In genomic region chr9:115637114-115637513, GRCm38 (mm10) we compare ENCODE assay signal across 15 mouse cellular contexts.
DNase-seq lines count a peak whose midpoint lies in the region; ATAC-seq lines count a peak whose summit lies in the region.
"Had no signal": no experiment of that assay in that cellular context is flagged by ENCODE, and none has a peak within 500 bp of the region (broad histone marks: within the 10 kb centered on the region; RNA-seq: fewer than 3 reads in every experiment).

No protein-coding gene starts in this region.

- no peak for ATAC-seq in megakaryocyte, adult 5-6 weeks (ENCODE audit: poor library complexity, severe bottlenecking)
- ATAC-seq: forebrain, embryonic 14.5 days; intestine, embryonic 15.5 days; liver, embryonic 12.5 days had no signal

- peak; percentile 12 to 17 for DNase-seq in heart, adult 9 months (ENCODE audit: low spot score in 2 of 2)
- DNase-seq in heart, adult 8-10 months (ENCODE audit: low spot score): no peak
- DNase-seq in adrenal gland, postnatal 10 days: peak; percentile 32
- peak; percentile 14 for DNase-seq in heart, postnatal 4 days
- DNase-seq in lung, postnatal 36 days: peak; percentile 87
- DNase-seq in right cerebral cortex, postnatal 4 days: no peak
- DNase-seq: cerebellum, adult 11 months; cerebellum, postnatal 14 days; gastrocnemius, postnatal 25 days; kidney, adult 9 months; thymus, postnatal 25 days had no signal

Comparison
In these comparisons a context has a peak if more than half of its experiments do, and no peak if none do; other contexts are left out.
1. DNase-seq: peak in heart, adult 9 months (2 of 2), adrenal gland, postnatal 10 days (single experiment), heart, postnatal 4 days (single experiment) and lung, postnatal 36 days (single experiment); none in heart, adult 8-10 months (single experiment) and right cerebral cortex, postnatal 4 days (single experiment).